Mouse (Mus musculus): ENCODE measurements at regions not wholly inside any gene's neighbourhood (a gene's known extent, or its start where the extent isn't known, plus 50 kb on each side); places are given as distances from the start of the nearest gene placed in this dataset.

- DNase-seq, result no peak
Observed at GRCm38 (mm10) chr3:21404058-21404457, 672.4 kb upstream of the Tbl1xr1 start.

- no peak for DNase-seq
Observed at GRCm38 (mm10) chr3:21407077-21407476, 669.4 kb upstream of the Tbl1xr1 start.

GRCm38 (mm10) chr3:21412010-21412409, 664.4 kb upstream of the Tbl1xr1 start:
- no peak for DNase-seq

- no peak for DNase-seq
Observed at GRCm38 (mm10) chr3:21423139-21423538, 653.3 kb upstream of the Tbl1xr1 start.

- no peak for DNase-seq
Observed at GRCm38 (mm10) chr3:21426538-21426937, 649.9 kb upstream of the Tbl1xr1 start.

GRCm38 (mm10) chr3:21427408-21428031, 648.9 kb upstream of the Tbl1xr1 start:
- no peak for DNase-seq

GRCm38 (mm10) chr3:21428120-21428519, 648.3 kb upstream of the Tbl1xr1 start:
- no peak for DNase-seq

GRCm38 (mm10) chr3:21464245-21464644, 612.2 kb upstream of the Tbl1xr1 start:
- no peak for DNase-seq

- DNase-seq, result peak; percentile 21
Observed at GRCm38 (mm10) chr3:21466113-21466645, 610.3 kb upstream of the Tbl1xr1 start.

GRCm38 (mm10) chr3:21477366-21477765, 599.1 kb upstream of the Tbl1xr1 start:
- DNase-seq, result no peak

- no peak for DNase-seq
Observed at GRCm38 (mm10) chr3:21479021-21479795, 597.2 kb upstream of the Tbl1xr1 start.

- DNase-seq, result no peak
Observed at GRCm38 (mm10) chr3:21479846-21480245, 596.6 kb upstream of the Tbl1xr1 start.

- DNase-seq, result no peak
Observed at GRCm38 (mm10) chr3:21484052-21484451, 592.4 kb upstream of the Tbl1xr1 start.

- DNase-seq, result no peak
Observed at GRCm38 (mm10) chr3:21485454-21485853, 591.0 kb upstream of the Tbl1xr1 start.

GRCm38 (mm10) chr3:21489547-21489946, 586.9 kb upstream of the Tbl1xr1 start:
- no peak for DNase-seq

- no peak for DNase-seq
Observed at GRCm38 (mm10) chr3:21492413-21492812, 584.0 kb upstream of the Tbl1xr1 start.

- DNase-seq, result no peak
Observed at GRCm38 (mm10) chr3:21493384-21493783, 583.1 kb upstream of the Tbl1xr1 start.

GRCm38 (mm10) chr3:21494904-21495303, 581.5 kb upstream of the Tbl1xr1 start:
- no peak for DNase-seq

GRCm38 (mm10) chr3:21495651-21496050, 580.8 kb upstream of the Tbl1xr1 start:
- no peak for DNase-seq

GRCm38 (mm10) chr3:21496166-21496565, 580.3 kb upstream of the Tbl1xr1 start:
- DNase-seq, result no peak

GRCm38 (mm10) chr3:21497011-21497410, 579.4 kb upstream of the Tbl1xr1 start:
- DNase-seq, result no peak

GRCm38 (mm10) chr3:21507655-21508054, 568.8 kb upstream of the Tbl1xr1 start:
- no peak for DNase-seq

GRCm38 (mm10) chr3:21512081-21512480, 564.4 kb upstream of the Tbl1xr1 start:
- DNase-seq, result no peak

GRCm38 (mm10) chr3:21524426-21524937, 552.0 kb upstream of the Tbl1xr1 start:
- no peak for DNase-seq
